Mouse (Mus musculus): ENCODE results near the gene Maml2.

DNA sequence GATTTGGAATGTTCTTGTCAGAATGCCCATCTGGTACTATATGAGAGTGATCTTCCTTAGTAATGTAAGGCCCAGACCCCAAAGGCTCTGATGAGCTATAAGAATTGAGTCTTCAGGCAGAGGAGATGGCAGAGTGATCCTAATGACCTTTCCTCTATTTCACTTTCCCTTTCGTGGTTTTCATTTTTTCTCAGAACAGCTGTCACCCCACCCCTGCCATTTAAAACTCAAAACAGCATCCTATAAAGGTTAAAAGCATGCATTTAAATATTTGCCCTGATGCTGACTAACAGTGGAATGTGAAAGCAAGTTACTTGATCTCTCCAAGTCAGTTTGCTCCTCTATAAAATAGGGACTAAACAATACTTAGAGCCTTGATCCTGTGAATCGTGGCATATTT lies 10.3 kb upstream of the Maml2 start:
- TF ChIP-seq POLR2A (IDR thresholded peaks at IDR 0.05; ENCODE audit: insufficient read length, low read depth) (no peak), CEBPB (IDR thresholded peaks at IDR 0.05; ENCODE audit: insufficient read depth, poor library complexity, severe bottlenecking) (no peak), TCF12 (IDR thresholded peaks at IDR 0.05; ENCODE audit: insufficient read depth, poor library complexity, severe bottlenecking) (no peak)
